Mouse (Mus musculus) lung, postnatal 0 days (tissue): ENCODE data around the gene Tcf7. TPM values are rescaled to one million over a fixed set of nuclear protein-coding genes. Genes with fewer than 3 reads are reported as not detected.

Experiments
- ATAC-seq: fragments of 200-750 bp; cut with Nextera tagmentation; 2 replicates; pipeline ENCODE4 v1.8.0; 2017; ENCODE audit warnings: moderate library complexity
- DNase-seq: peaks from one replicate; pipeline ENCODE4 v3.0.0-alpha.2; 2016; ENCODE audit warnings: low spot score
- H3K27ac ChIP-seq: fragments of 300-500 bp; sonication (generic); 2 replicates; pipeline ENCODE4 v1.5.1; 2014; ENCODE audit warnings: antibody characterized with exemption, mild to moderate bottlenecking, low read length, mixed read lengths
- H3K27me3 ChIP-seq: fragments of 300-500 bp; sonication (generic); replicated peaks from 2 replicates; pipeline ENCODE4 v1.6.1; 2014; ENCODE audit warnings: low read length, mixed read lengths; ENCODE audit not compliant: insufficient read depth
- H3K36me3 ChIP-seq: fragments of 300-500 bp; sonication (generic); 2 replicates; pipeline ENCODE4 v1.6.1; 2014; ENCODE audit warnings: low read length, mixed read lengths; ENCODE audit not compliant: insufficient read depth
- H3K4me1 ChIP-seq: fragments of 300-500 bp; sonication (generic); 2 replicates; pipeline ENCODE4 v1.6.1; 2014; ENCODE audit warnings: antibody characterized with exemption, low read depth, low read length, mixed read lengths; ENCODE audit not compliant: insufficient read depth
- H3K4me2 ChIP-seq: fragments of 300-500 bp; sonication (generic); replicated peaks from 2 replicates; pipeline ENCODE4 v1.6.1; 2014; ENCODE audit warnings: low read depth, mild to moderate bottlenecking, low read length, moderate library complexity, mixed read lengths
- H3K4me3 ChIP-seq: fragments of 300-500 bp; sonication (generic); 2 replicates; pipeline ENCODE4 v1.5.1; 2014; ENCODE audit warnings: low read depth, low read length
- H3K9ac ChIP-seq: fragments of 300-500 bp; sonication (generic); replicated peaks from 2 replicates; pipeline ENCODE4 v1.6.1; 2014; ENCODE audit warnings: low read depth, mild to moderate bottlenecking
- H3K9me3 ChIP-seq: fragments of 300-500 bp; sonication (generic); 2 replicates; pipeline ENCODE4 v1.6.1; 2016; ENCODE audit warnings: low read length, mixed read lengths
- CTCF ChIP-seq: IDR thresholded peaks from 2 replicates; pipeline ENCODE4 v1.5.1; 2016; ENCODE audit warnings: antibody characterized with exemption, mild to moderate bottlenecking
- EP300 ChIP-seq: IDR thresholded peaks from 2 replicates; pipeline ENCODE4 v1.6.1; 2016; ENCODE audit warnings: antibody characterized with exemption, mild to moderate bottlenecking, control low read depth
- WGBS: fragments of 180-500 bp; shearing (Covaris S2); extraction: QIAGEN DNeasy Blood & Tissue Kit; methylation state at CpG from one replicate; pipeline ENCODE4 v1.1.7; 2014; 5-methylcytosine and 5-hydroxymethylcytosine counted together
- polyA plus RNA-seq: library from polyadenylated mRNA; unstranded; fragments of >200 nt; fragmentation: Nextera tagmentation; extraction: Ambion mirVana; gene quantifications from 2 replicates; pipeline ENCODE4 v1.2.1, GENCODE M21; 2015

Tcf7 gene
- polyA plus RNA-seq, 1 experiment from 2014 or later: 14.7 TPM

DNA sequence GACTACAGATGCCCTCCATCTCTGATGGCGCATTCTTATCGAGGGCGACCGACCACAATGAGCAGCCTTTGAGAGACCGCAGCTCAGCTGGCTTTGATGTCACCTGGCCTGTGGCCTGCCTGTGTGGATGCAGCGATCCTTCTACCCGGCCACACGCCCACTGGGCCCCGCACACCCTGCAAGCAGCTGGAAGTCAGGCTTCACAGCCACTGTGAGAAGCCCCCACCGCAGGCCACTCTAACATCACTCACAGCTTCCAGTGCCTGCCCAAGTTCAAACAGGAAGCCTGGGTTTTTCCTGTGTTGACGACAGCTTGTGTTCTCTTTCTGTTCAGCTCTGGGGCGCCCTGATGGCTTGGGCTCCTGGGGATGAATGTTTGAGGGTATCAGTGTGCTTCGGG, 35.6 kb upstream of the Tcf7 start:
- Histone ChIP-seq H3K9me3 (no peaks in the 10 kb centered on the region), H3K9ac (no peak overlapping the region), H3K36me3 (no peaks in the 10 kb centered on the region), H3K4me1 (no peaks in the 10 kb centered on the region; the same call in 1 of the 2 replicates), H3K27ac (no peak overlapping the region), H3K4me2 (no peak overlapping the region), H3K27me3 (no peaks in the 10 kb centered on the region), H3K4me3 (no peak overlapping the region)
- no peak for TF ChIP-seq EP300
- TF ChIP-seq CTCF: no peak
- ATAC-seq (peak; percentile 69), DNase-seq (peak; percentile 49)
- WGBS: 41% methylated on average over 13 of the region's 13 CpGs

DNA sequence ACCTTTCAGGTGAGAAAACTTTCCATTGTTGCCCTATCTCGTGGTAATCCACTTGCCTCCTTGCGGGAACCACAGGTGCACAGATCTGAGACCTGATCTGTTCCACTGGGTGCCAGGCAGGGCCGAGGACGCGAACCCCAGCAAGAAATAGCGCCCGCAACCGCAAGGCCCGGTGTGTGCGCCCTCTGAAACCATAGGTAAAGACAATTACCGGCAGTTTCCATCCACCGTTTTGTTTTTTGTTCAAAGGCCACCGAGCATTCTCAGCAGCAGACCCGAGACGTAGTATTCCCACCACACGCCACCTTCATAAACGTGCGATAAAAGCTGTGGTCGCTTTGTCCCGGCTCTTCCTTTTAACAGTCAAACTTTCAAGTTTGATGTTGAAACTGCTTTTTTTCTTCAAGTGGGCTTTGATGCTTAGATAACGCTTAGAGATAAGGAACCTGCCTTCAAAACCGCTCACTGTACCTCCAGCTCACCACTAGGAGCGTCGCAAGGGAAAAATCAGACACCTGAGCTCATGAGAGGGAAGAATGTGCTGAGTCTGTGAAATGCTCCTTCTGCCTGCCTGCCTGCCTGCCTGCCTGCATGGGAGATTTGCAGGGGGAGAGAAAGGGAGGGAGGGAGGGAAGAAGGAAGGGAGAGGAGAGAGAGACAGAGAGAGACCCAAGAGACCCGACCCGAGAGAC, 31.4 kb upstream of the Tcf7 start:
- peak; percentile 61 for TF ChIP-seq CTCF
- TF ChIP-seq EP300: no peak

DNA sequence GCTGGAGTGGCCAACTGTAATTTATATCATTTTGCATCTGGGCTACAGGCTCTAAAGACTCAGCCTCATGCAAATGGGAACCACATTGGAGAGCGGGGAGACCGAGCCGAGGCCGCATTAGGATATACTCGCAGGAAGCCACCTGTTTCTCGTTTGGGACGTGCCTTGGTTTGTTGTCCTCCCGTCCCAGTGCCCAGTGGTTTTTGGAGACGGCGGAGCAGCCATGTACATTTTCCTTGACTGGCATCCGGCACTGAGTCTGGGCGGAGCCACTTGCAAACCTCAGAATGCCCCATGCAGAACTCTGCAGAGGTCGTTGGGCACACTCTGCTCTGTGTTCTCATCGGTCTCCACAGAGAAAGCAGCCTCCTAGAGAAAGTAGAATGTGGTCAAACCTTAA, 27.9 kb upstream of the Tcf7 start:
- ATAC-seq (no peak), DNase-seq (no peak)
- Histone ChIP-seq H3K9ac (no peak overlapping the region), H3K27me3 (no peaks in the 10 kb centered on the region), H3K27ac (no peak overlapping the region), H3K4me2 (no peak overlapping the region), H3K4me3 (no peak overlapping the region), H3K9me3 (no peaks in the 10 kb centered on the region), H3K4me1 (no peaks in the 10 kb centered on the region), H3K36me3 (no peaks in the 10 kb centered on the region)
- TF ChIP-seq CTCF (no peak), EP300 (no peak)
- WGBS: 72% methylated on average over 14 of the region's 14 CpGs

More for the DNA sequence above, 31.4 kb upstream of the Tcf7 start:
- Histone ChIP-seq H3K4me1 (no peaks in the 10 kb centered on the region; the same call in 1 of the 2 replicates), H3K36me3 (no peaks in the 10 kb centered on the region), H3K27me3 (no peaks in the 10 kb centered on the region), H3K4me3 (no peak overlapping the region), H3K4me2 (peak overlapping the region; percentile 20; the same call in 1 of the 2 replicates), H3K9ac (no peak overlapping the region), H3K27ac (no peak overlapping the region), H3K9me3 (no peaks in the 10 kb centered on the region)
- WGBS: 16% methylated on average over 26 of the region's 26 CpGs
- ATAC-seq (peak; percentile 54), DNase-seq (peak; percentile 66)

DNA sequence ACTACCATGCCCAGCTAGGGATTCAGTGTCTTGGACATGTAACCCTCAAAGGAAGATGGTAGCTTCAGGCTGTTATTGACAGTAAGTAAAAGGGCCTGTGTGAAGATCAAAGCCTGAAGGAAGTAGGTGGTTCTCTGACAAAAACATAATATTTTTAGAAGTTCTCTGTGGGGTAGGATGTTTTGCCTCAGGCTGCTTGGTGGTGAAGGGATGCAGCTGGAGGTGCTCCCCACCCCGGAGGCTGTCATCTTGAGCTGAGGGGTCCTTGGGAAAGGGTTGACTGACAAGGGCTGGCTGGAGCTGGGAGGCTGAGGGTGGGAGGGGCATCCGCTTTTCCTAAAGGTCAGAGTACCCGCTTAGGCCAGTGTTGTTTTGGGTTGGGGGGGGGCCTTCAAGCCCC, 26.7 kb upstream of the Tcf7 start:
- WGBS: 33% methylated on average over 3 of the region's 3 CpGs
- Histone ChIP-seq H3K36me3 (no peaks in the 10 kb centered on the region), H3K4me1 (no peaks in the 10 kb centered on the region), H3K27me3 (no peaks in the 10 kb centered on the region), H3K4me2 (no peak overlapping the region), H3K9ac (no peak overlapping the region), H3K9me3 (no peaks in the 10 kb centered on the region), H3K4me3 (no peak overlapping the region), H3K27ac (no peak overlapping the region)
- no peak for TF ChIP-seq CTCF
- no peak for TF ChIP-seq EP300
- DNase-seq (no peak), ATAC-seq (no peak)

DNA sequence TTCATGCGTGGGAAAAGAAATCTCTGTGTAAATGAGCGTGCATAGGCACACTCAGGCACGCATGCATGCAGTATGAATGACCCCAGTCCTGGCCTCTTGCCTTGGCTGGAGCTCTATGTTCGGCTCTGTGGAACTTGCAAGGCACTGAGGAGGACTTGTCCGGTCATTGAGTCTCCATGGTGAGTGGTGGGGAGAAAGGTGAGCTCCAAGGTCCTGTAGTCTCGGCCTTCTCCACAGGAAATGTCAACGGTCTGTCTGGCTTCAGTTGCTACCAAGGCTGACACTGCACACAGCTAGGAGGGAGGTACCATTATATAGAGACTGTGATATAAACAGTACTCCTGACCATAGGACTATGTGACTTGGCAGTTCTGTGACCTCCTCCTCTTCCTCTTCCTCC, 23.6 kb upstream of the Tcf7 start:
- H3K4me2 ChIP-seq: no peak overlapping the region
- H3K4me3 ChIP-seq: no peak overlapping the region
- WGBS: 64% methylated on average over 7 of the region's 7 CpGs
- no peaks in the 10 kb centered on the region for H3K4me1 ChIP-seq
- no peak overlapping the region for H3K9ac ChIP-seq
- H3K27me3 ChIP-seq: no peaks in the 10 kb centered on the region
- no peaks in the 10 kb centered on the region for H3K9me3 ChIP-seq
- no peak overlapping the region for H3K27ac ChIP-seq
- no peaks in the 10 kb centered on the region for H3K36me3 ChIP-seq
- ATAC-seq: no peak
- TF ChIP-seq CTCF: no peak
- no peak for TF ChIP-seq EP300
- no peak for DNase-seq

DNA sequence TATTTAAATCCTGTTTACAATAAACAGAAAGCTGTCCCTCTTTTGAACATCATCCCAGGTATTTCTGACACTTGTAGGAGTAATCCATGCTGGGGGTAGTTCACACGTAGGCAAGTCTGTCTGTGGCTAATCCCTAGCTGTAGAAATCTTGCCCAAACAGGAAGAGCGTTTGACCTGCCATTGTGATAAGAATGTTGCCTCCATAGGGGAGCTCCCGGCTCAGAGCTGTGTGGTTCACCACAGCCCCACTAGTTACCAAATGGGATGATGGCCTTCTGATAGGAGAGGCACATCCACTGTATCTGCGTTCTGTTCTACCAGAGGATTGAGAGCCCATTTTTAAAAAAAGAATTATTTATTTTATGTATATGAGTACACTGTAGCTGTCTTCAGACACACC, 22.5 kb upstream of the Tcf7 start:
- Histone ChIP-seq H3K27ac (no peak overlapping the region), H3K4me3 (no peak overlapping the region), H3K9me3 (no peaks in the 10 kb centered on the region), H3K9ac (no peak overlapping the region), H3K36me3 (no peaks in the 10 kb centered on the region), H3K4me1 (no peaks in the 10 kb centered on the region), H3K27me3 (no peaks in the 10 kb centered on the region), H3K4me2 (no peak overlapping the region)
- TF ChIP-seq EP300 (no peak), CTCF (no peak)
- 42% methylated on average over 4 of the region's 4 CpGs for WGBS
- DNase-seq (no peak), ATAC-seq (no peak)

DNA sequence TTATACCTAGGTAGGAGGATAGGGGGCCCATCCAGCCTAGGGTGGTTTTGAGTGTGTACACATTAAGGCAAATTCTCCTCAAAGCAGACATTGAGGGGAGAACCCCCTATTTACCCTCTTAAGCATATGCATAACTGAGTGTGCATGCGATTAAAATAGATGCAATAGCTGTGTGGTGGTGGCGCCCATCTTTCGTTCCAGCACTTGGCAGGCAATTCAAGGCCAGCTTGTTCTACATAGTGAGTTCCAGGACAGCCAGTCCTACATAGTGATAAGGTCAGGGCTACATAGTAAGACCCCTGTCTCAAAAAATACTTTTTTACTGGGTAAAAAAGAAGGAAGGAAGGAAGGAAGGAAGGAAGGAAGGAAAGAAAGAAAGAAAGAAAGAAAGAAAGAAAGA, 19.9 kb upstream of the Tcf7 start:
- Histone ChIP-seq H3K9ac (no peak overlapping the region), H3K27ac (no peak overlapping the region), H3K4me1 (no peaks in the 10 kb centered on the region), H3K27me3 (no peaks in the 10 kb centered on the region), H3K36me3 (no peaks in the 10 kb centered on the region), H3K4me3 (no peak overlapping the region), H3K4me2 (no peak overlapping the region), H3K9me3 (no peaks in the 10 kb centered on the region)
- DNase-seq (no peak), ATAC-seq (no peak)
- TF ChIP-seq EP300: no peak
- TF ChIP-seq CTCF: no peak
- 87% methylated on average over 3 of the region's 3 CpGs for WGBS
